Mouse (Mus musculus) ES-E14 (cell line): ENCODE results near the gene Il17c.

ENCODE experiments used
- CHD2 ChIP-seq: IDR thresholded peaks from 2 replicates; pipeline ENCODE4 v1.6.1; 2014; ENCODE audit warnings: mild to moderate bottlenecking, low read depth, low read length, inconsistent platforms
- ZC3H11A ChIP-seq: IDR thresholded peaks from 2 replicates; pipeline ENCODE4 v1.6.1; 2012; ENCODE audit warnings: low read depth, mild to moderate bottlenecking, inconsistent platforms, low read length, borderline replicate concordance

DNA sequence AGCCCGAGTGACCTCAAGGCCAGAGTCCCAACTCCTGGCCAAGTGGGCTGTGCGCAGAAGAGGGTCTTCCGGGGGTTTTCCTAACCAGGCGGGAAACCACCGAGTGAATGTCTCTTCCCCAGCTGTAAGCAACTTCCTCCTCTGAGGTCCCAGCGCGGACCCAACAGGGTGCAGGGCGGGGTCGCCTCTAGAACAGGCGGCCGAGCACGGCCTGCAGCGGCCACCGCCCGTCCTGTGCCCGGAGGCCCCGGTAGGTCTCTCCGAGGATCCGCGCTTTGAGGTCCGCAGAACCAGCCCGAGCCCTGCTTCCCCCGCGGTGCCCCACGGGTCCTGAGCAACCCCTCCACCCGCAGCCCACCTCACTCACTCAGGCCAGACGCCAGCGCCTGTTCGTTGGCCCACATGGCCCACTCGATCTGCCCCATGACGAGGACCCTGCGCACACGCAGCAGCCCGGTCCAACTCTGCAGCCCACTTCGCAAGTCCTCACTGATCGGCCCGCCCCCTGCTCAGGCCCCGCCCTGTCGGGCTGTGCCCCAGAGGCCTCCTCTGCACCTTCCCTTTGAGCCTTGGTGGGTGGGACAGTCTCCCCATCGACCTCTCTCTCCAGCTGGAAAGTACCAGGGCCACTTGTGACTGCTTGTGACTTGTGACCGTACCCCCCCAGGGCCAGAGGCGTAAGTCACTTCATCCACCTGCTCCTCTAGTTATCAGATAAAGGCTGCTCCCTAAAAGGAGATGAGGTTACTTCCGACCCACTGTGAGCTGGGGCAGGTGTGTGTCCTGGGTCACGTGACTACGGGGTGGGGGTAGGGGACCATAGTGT is 10.8 kb downstream of the Il17c start, which contains the start of gene Cyba:
- TF ChIP-seq CHD2: no peak
- no peak for TF ChIP-seq ZC3H11A
